Mouse (Mus musculus) heart, postnatal 14 days (tissue): ENCODE results near the gene Med29. TPM values are rescaled to one million over a fixed set of nuclear protein-coding genes. Genes with fewer than 3 reads are reported as not detected.

Source experiments
- DNase-seq, 2 experiments: peaks; one replicate each; pipeline ENCODE4 v3.0.0; 2021 to 2022
- intact Hi-C: fragments of 180-260 bp; cut with DNase I; formaldehyde crosslinking; loops from one replicate; pipeline ENCODE4 v1.15.1; 2025
- total RNA-seq, 2 experiments: library from RNA; stranded (reverse); gene quantifications; 2 replicates each; pipeline ENCODE4 v1.2.3; 2021

Gene Med29
- total RNA-seq, 2 experiments from 2014 or later, result 18.4 to 19.9 TPM

DNA sequence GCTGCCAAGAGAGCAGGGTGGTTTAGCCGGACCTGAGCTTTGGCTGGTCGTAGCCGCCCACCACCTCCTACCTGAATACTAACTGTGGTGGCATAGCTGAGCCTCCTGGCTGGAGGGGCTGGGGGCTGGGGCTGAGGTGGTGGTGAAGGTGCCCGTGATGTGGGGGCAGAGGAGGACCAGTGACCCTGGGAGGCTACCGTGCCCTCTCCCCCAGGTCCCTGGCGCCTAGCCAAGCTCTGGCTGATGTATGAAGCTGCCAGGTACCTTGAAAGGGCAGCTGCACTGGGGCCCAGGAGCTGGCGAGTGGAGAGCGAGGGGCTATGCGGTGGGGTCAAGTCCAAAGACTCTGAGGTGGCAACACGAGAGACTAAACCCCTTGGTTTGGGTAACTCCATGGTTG is 32.7 kb downstream of the Med29 start:
- DNase-seq, result no peak
- intact Hi-C loops, result no loop called here

- intact Hi-C loops, result no loop called here
- DNase-seq, result no peak
These were observed 34.1 kb downstream of the Med29 start for GRCm38 (mm10) chr7:28358431-28358830.

GRCm38 (mm10) chr7:28357984-28358383 is 34.5 kb downstream of the Med29 start:
- DNase-seq, result no peak
- intact Hi-C loops, result no loop called here

GRCm38 (mm10) chr7:28356981-28357380 is 35.5 kb downstream of the Med29 start:
- DNase-seq, result peak; percentile 72 to 76
- intact Hi-C loops, result no loop called here

DNA sequence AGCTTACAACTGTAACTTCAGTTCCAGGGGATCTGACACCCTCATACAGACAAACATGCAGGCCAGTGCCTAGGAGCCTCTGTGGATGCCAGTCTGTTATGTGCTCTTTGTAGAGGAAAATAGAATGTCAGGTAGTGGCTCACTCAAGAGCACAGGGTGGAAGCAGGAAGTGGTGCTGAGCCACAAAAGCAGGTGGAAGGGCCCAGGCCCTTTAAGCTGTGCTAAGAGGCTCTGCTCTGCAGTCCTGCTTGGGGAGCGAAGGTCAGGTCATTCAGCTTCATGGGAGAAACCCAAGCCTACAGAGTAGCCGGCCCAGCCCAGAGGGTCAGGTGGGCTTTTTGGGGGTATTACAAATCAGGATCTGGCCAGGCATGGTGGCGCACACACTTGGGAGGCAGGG is 37.3 kb downstream of the Med29 start:
- intact Hi-C loops, result no loop called here
- no peak for DNase-seq

DNA sequence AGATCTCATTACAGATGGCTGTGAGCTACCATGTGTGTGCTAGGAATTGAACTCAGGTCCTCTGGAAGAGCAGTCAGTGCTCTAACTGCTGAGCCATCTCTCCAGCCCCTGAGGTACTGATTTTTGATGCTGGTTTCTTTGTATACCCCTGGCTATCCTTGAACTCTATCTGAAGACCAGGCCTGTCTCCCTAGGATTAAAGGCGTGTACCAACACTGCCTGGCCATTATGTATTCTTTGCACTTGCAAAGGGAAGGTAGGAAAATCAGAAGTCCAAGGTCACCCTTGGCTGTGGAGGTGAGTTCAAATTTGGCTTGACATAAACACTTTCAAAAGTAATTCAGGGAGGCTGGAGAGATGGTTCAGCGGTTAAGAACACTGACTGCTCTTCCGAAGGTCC is 37.9 kb downstream of the Med29 start:
- intact Hi-C loops, result no loop called here

DNA sequence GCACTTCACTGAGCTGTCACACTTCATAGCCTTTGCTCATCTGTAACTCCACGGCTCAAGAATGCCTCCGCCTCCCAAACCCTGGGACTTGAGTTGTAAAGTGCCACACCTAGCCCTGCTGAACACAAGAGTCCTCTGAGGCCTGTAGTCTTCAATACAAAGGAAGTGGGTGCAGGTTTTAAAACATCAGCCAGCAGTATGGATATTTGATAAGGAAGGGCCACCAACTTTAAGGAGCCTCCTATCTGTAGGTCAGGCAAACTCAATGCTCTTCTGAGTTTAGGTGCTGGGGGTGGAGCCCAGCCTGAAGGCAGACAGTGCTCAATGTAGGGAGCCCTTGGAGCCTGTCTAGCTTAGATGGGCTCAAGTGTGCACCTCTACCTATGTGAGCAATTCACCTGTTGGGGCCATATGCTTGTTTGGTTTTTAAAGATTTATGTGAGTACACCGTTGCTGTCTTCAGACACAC is 38.4 kb downstream of the Med29 start:
- intact Hi-C loops, result no loop called here
- DNase-seq, result no peak

More for the DNA sequence above, 37.9 kb downstream of the Med29 start:
- no peak for DNase-seq

DNA sequence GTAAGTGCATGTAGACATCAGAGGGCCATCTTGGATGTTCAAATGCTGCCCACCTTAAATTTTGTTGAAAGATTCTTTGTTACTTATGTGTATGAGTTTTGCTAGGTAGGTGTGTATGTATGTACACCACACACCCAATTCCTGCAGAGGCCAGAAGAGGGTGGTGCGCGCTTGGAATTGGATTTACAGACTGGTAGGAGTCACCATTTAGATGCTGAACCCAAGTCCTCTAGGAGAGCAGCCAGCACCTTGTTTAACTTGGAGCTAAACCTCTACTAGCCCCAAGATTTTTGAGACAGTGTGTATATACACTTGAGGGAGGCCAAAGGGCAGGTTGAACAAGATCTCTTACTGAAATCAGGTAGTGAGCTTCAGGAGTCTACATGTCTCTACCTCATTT is 39.2 kb downstream of the Med29 start:
- DNase-seq, result no peak
- intact Hi-C loops, result loop anchor here (2.0 kb wide), 1 partner anchor 14 kb away; no protein-coding TSS in a partner anchor

DNA sequence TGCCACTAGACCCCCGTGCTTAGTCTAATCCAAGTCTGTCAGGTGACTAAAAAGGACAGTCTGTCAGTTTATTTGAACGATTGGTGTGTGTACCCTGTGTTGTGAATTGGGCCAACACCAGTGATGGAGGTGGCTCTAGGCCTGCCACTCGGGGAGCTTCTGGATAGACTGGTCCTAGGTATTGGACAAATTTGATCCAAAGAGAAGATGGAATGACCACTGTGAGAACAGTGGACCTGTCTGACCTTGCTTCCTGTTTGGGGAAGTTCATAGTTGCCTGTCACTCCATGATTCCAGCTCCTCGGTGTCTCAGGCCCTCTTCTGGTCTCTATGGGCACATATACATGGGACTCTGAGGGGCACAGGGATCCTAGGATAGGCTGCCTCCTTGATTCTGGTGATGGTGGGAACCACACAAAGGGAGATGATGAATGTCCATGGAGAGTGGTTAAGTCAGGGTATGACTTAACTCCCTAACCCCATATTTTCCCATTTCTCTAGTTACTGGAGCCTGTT is 40.8 kb downstream of the Med29 start:
- intact Hi-C loops, result loop anchor here (2.0 kb wide), 1 partner anchor 15 kb away; no protein-coding TSS in a partner anchor
- DNase-seq, result no peak

DNA sequence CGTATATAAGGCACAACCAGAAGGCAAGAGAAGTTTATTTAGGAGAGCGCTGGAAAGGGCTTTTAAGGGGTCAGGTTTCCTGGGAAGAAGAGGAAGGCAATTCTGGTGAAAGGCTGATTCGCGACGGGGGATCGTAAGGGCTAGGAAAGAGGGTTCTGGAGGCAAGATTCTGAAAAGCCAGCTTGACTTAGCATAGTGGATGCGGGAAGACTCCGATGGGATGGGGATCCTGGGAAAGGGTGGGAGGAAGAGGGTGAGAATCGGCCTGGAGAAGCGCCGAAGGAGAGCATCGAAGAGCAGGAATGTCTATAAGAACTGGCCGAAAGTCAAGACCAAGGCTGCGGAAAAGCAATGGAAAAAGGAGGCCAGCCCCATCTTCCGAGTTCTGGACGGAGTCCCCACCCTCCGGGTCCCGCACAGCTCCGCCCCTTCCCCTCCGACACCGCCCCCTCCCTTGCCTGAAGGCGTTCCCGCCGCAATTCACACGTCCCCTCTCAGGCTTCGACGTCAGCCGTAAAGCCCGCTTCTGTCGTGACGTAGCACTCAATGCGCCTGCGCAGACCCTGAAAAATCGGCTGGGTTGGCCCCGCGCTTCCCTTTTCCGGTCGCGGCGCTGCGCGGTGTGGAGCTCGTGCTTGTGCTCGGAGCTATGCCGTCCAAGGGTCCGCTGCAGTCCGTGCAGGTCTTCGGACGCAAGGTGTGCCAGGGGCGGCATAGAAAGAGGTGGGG is 42.2 kb downstream of the Med29 start, which contains the start of gene Rps16:
Gene Rps16 (plus strand): TSS at position 498 of the 729 bp plus-strand sequence.
- peak; percentile 99 for DNase-seq
- intact Hi-C loops, result no loop called here

- no peak for DNase-seq
- intact Hi-C loops, result no loop called here
These were observed 43.9 kb downstream of the Med29 start for GRCm38 (mm10) chr7:28348601-28349000.

GRCm38 (mm10) chr7:28347746-28348145 is 44.8 kb downstream of the Med29 start:
- intact Hi-C loops, result loop anchor here (2.0 kb wide), 1 partner anchor 71 kb away; the partner anchor contains the start of gene Eid2b
- no peak for DNase-seq

DNA sequence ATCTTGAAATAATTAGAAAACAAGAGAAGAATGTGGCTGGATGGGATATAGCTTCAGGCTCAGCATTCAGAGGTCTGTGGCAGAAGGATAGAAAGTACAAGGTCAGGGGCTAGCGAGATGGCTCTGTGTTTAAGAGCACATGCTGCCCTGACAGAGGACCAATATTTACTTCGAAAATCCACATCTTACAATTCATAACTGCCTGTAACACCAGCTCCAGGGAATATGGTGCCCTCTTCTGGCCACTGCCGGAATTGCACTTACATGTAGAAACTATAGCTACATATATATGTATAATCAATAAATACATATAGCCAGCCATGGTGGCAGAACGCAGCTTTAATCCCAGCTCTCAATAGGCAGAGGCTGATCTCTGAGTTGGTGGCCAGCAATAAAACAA is 47.9 kb downstream of the Med29 start:
- DNase-seq, result peak; percentile 64 to 71
- intact Hi-C loops, result no loop called here

DNA sequence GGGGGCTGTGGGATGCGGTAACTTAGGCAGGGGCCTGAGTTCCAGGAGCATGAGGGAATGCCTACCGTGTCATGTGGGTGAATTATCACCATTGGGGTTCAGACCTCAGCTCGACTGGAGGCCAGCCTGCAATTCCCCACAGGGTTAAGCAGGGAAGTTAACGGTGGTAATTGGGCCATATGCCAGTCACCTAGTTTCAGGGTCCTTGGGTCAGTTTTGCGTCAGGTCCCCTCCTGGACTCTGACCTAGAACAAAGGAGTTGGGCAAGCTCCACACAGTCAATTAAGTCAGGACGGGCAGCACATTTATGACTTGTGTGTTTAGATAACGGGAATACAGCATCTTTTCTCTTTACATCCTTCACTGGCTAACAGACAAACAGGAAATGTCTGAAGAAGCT is 51.1 kb downstream of the Med29 start:
- intact Hi-C loops, result no loop called here
- no peak for DNase-seq

DNA sequence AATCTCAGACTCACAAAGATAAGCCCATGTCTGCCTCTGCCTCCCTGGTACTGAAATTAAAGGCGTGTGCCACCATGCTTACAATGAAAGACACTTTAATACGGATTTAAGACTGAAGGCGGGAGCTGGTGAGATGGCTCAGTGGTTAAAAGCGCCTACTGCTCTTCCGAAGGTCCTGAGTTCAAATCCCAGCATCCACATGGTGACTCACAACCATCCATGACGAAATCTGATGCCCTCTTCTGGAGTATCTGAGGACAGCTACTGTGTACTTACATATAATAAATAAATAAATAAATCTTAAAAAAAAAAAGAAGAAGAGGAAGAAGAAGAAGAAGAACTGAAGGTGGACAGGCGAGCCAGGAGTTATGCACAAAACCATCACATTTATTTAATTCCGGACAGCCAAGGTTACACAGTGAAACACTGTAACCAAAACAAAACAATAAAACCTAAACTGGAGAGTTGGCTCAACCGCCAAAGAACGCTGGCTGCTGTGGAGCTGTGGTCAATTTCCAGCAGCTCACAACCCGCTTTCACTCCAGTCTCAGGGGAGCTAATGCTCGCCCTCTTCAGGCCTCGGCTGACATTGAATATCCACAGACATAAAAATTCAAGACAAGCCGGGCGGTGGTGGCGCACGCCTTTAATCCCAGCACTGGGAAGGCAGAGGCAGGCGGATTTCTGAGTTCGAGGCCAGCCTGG is 53.1 kb downstream of the Med29 start:
- peak; percentile 56 to 65 for DNase-seq
- intact Hi-C loops, result loop anchor here (5.0 kb wide), 1 partner anchor 62 kb away; the partner anchor contains the start of gene Eid2b

DNA sequence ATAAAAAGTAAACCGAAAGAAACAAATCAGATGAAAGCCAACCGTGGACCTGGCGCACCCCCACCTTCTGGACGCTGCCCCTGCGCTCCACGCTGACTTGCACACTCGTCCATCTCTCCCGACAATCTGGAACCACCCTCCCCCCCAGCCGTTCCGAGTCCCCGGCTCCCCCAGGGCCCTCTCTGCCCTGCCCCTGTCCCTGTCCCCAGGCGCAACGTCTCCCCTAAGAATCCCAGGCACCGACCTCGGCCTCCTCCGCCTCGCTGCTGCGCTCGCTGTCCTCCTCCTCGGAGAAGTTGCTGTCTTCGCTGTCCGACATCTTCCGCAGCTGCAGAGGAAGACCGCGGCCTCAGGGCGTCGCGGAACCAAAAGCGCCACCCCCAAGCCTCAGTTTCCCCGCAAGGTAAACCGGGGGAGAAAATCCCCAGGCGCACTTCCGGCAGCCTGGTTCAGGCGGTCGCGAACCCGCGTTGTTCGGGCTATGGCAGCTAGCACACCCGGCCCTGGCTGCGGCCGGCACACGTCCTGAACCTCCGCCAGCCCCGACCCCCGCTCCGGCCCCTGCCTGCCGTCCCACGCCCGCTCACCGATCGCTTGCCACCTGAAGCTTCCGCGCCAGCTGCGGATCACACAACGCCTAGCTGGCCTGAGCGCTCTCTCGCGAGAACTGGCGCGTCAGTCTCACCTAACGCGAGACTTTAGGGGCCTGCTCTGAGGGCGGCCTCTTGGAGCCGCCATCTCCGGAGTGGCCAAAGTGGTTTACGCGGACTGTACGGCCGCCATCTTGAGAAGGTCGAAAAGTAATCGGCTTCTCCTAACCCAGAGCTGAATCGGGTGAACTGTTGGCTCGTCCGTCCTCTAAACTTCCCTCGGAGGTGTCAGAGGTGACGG is 54.2 kb downstream of the Med29 start, which contains the start of gene Supt5:
Gene Supt5 (minus strand): TSS at position 639 of the 891 bp plus-strand sequence.
- intact Hi-C loops, result loop anchor here (5.0 kb wide), 1 partner anchor 61 kb away; the partner anchor contains the start of gene Eid2b
- peak; percentile 97 to 98 for DNase-seq
